Mouse (Mus musculus) inflammation-experienced regulatory T-cells, adult 6 months (primary cell): ENCODE data around the gene Myh4. TPM values are rescaled to one million over a fixed set of nuclear protein-coding genes. Genes with fewer than 3 reads are reported as not detected.

Experiments used
- polyA plus RNA-seq, 3 experiments: library from polyadenylated mRNA; unstranded; fragments of 100-300 nt; shearing (Covaris generic); gene quantifications; one replicate each; pipeline ENCODE4 v1.2.1; 2017

The Myh4 gene
- polyA plus RNA-seq, 3 experiments from 2014 or later: 0.07 TPM; not detected in 2

Other genes starting within 250 kb of the Myh4 start
- gene Tmem220, start 212.9 kb upstream of the Myh4 start, polyA plus RNA-seq: 1 to 10 TPM; 1.9 to 3.0 (median 2.6) TPM
- gene Adprm, start 185.4 kb upstream of the Myh4 start, polyA plus RNA-seq: 10 to 100 TPM; 68.1 to 92.5 (median 75.7) TPM
- 1 to 10 TPM; 6.5 to 9.1 (median 8.9) TPM for gene Sco1, start 185.4 kb upstream of the Myh4 start, polyA plus RNA-seq
- gene Myh3, start 159.7 kb upstream of the Myh4 start, polyA plus RNA-seq: under 1 TPM; 0.12 to 0.57 (median 0.44) TPM
- gene Myh2, start 67.0 kb upstream of the Myh4 start, polyA plus RNA-seq: not detected
- not detected for gene Myh1, start 38.0 kb upstream of the Myh4 start, polyA plus RNA-seq
- not detected for gene Myh8, start 39.1 kb downstream of the Myh4 start, polyA plus RNA-seq
- not detected for gene Myh13, start 83.6 kb downstream of the Myh4 start, polyA plus RNA-seq
- gene Gas7, start 217.4 kb downstream of the Myh4 start, polyA plus RNA-seq: 10 to 100 TPM in 1 of 3 experiments, under 1 TPM in 1, not detected in 1; 0.09 to 12.6 TPM